Mouse (Mus musculus) forebrain, postnatal 0 days (tissue): Measurements from ENCODE around the gene Ccdc171. TPM values are rescaled to one million over a fixed set of nuclear protein-coding genes. Genes with fewer than 3 reads are reported as not detected.
"Not testable (repeated sequence)": the region's sequence is repeated elsewhere in the genome, so short reads cannot be mapped to it uniquely, and the experiment has no call there.

Experiments
- ATAC-seq: fragments of 200-750 bp; cut with Nextera tagmentation; 2 replicates; pipeline ENCODE4 v1.8.0; 2017; ENCODE audit warnings: mild to moderate bottlenecking, moderate library complexity
- DNase-seq: peaks from one replicate; pipeline ENCODE4 v3.0.0-alpha.2; 2015
- H3K27ac ChIP-seq: fragments of 300-500 bp; sonication (generic); 2 replicates; pipeline ENCODE4 v1.5.1; 2014; ENCODE audit warnings: low read depth, mild to moderate bottlenecking, antibody characterized with exemption, low read length, moderate library complexity, mixed read lengths
- H3K27me3 ChIP-seq: fragments of 300-500 bp; sonication (generic); 2 replicates; pipeline ENCODE4 v1.6.1; 2014; ENCODE audit warnings: mild to moderate bottlenecking, low read length, mixed read lengths; ENCODE audit not compliant: insufficient read depth
- H3K36me3 ChIP-seq: fragments of 300-500 bp; sonication (generic); 2 replicates; pipeline ENCODE4 v1.6.1; 2014; ENCODE audit warnings: mild to moderate bottlenecking, moderate library complexity; ENCODE audit not compliant: insufficient read depth
- H3K4me1 ChIP-seq: fragments of 300-500 bp; sonication (generic); 2 replicates; pipeline ENCODE4 v1.6.1; 2014; ENCODE audit warnings: antibody characterized with exemption; ENCODE audit not compliant: insufficient read depth
- H3K4me2 ChIP-seq: fragments of 300-500 bp; sonication (generic); 2 replicates; pipeline ENCODE4 v1.6.1; 2014; ENCODE audit warnings: low read depth, mild to moderate bottlenecking, moderate library complexity
- H3K4me3 ChIP-seq: fragments of 300-500 bp; sonication (generic); 2 replicates; pipeline ENCODE4 v1.5.1; 2014; ENCODE audit warnings: low read depth, low read length, mixed read lengths
- H3K9ac ChIP-seq: fragments of 300-500 bp; sonication (generic); 2 replicates; pipeline ENCODE4 v1.6.1; 2014; ENCODE audit warnings: mild to moderate bottlenecking
- H3K9me3 ChIP-seq: fragments of 300-500 bp; sonication (generic); 2 replicates; pipeline ENCODE4 v1.6.1; 2016; ENCODE audit warnings: low read length
- CTCF ChIP-seq: sonication (generic); IDR thresholded peaks from 2 replicates; pipeline ENCODE4 v1.5.1; 2016; ENCODE audit warnings: antibody characterized with exemption, control low read depth, low read depth
- WGBS: fragments of 180-500 bp; shearing (Covaris S2); extraction: QIAGEN DNeasy Blood & Tissue Kit; methylation state at CpG from one replicate; pipeline ENCODE4 v1.1.7; 2014; 5-methylcytosine and 5-hydroxymethylcytosine counted together
- polyA plus RNA-seq: library from polyadenylated mRNA; unstranded; fragments of >200 nt; fragmentation: Nextera tagmentation; extraction: Ambion mirVana; gene quantifications from 2 replicates; pipeline ENCODE4 v1.2.1, GENCODE M21; 2015
- total RNA-seq: library from RNA; depleted of rRNA; stranded (reverse); fragments of >200 nt; gene quantifications from 2 replicates; pipeline ENCODE4 v1.2.3, GENCODE M21; 2014

The Ccdc171 gene
- total and polyA plus RNA-seq, 2 experiments from 2014 or later, result 2.9 to 4.6 TPM

DNA sequence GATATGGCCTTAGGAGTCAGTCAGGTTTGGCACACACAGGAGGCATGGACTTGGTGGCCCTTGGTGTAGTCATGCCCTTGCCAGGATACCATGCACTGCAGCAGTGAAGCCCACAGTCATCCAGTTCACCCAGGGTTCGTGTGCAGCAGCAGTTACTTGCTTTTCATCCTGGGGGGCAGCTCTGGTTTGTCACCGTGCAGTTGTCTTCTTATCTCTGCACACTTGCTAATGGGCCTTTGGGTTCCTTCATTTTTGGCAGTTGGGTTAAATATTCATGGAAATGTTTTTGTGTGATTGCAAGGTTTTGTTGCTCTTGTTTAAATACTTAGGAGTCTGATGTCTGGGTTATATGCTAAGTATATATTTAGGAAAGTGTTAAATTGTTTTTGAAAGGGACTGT, 144.2 kb downstream of the Ccdc171 start:
- no peaks in the 10 kb centered on the region for H3K9me3 ChIP-seq
- no peaks in the 10 kb centered on the region for H3K36me3 ChIP-seq
- WGBS, result 76% methylated on average over 2 of the region's 2 CpGs
- H3K4me1 ChIP-seq, result no peaks in the 10 kb centered on the region
- ATAC-seq (no peak), DNase-seq (no peak)
- no peak overlapping the region for H3K4me2 ChIP-seq
- TF ChIP-seq CTCF, result no peak
- H3K27me3 ChIP-seq, result no peaks in the 10 kb centered on the region
- H3K9ac ChIP-seq, result no peak overlapping the region
- H3K4me3 ChIP-seq, result no peak overlapping the region
- no peak overlapping the region for H3K27ac ChIP-seq

- H3K9me3 ChIP-seq, H3K36me3 ChIP-seq, H3K4me2 ChIP-seq, H3K4me1 ChIP-seq, H3K9ac ChIP-seq, ATAC-seq, H3K27me3 ChIP-seq, H3K27ac ChIP-seq, H3K4me3 ChIP-seq, DNase-seq: not testable (repeated sequence)
- 96% methylated on average over 4 of the region's 4 CpGs for WGBS
Measured at GRCm38 (mm10) chr4:83675308-83675707, 150.0 kb downstream of the Ccdc171 start.

- Histone ChIP-seq H3K9ac (no peak overlapping the region), H3K9me3 (no peaks in the 10 kb centered on the region), H3K4me2 (no peak overlapping the region), H3K4me3 (no peak overlapping the region), H3K27ac (no peak overlapping the region), H3K27me3 (no peaks in the 10 kb centered on the region), H3K36me3 (no peaks in the 10 kb centered on the region), H3K4me1 (no peaks in the 10 kb centered on the region)
- no peak; the same call in 1 of the 2 replicates for ATAC-seq
- 80% methylated on average over 4 of the region's 4 CpGs for WGBS
- TF ChIP-seq CTCF, result no peak
- no peak for DNase-seq
Measured at GRCm38 (mm10) chr4:83676444-83676843, 151.1 kb downstream of the Ccdc171 start.

- Histone ChIP-seq H3K9ac (no peak overlapping the region), H3K4me2 (no peak overlapping the region), H3K9me3 (no peaks in the 10 kb centered on the region), H3K36me3 (no peaks in the 10 kb centered on the region), H3K4me1 (no peaks in the 10 kb centered on the region), H3K27me3 (no peaks in the 10 kb centered on the region), H3K27ac (no peak overlapping the region), H3K4me3 (no peak overlapping the region)
- WGBS, result 92% methylated on average over 14 of the region's 14 CpGs
- no peak for DNase-seq
- no peak for ATAC-seq
- no peak for TF ChIP-seq CTCF
Measured at GRCm38 (mm10) chr4:83681081-83681480, 155.7 kb downstream of the Ccdc171 start.

GRCm38 (mm10) chr4:83682866-83683265, 157.5 kb downstream of the Ccdc171 start:
- Histone ChIP-seq H3K9ac (no peak overlapping the region), H3K4me3 (no peak overlapping the region), H3K36me3 (no peaks in the 10 kb centered on the region), H3K27me3 (no peaks in the 10 kb centered on the region), H3K4me1 (no peaks in the 10 kb centered on the region), H3K4me2 (no peak overlapping the region), H3K9me3 (no peaks in the 10 kb centered on the region), H3K27ac (no peak overlapping the region)
- no peak for TF ChIP-seq CTCF
- DNase-seq (no peak), ATAC-seq (no peak)
- 89% methylated on average over 7 of the region's 7 CpGs for WGBS

- no peak for ATAC-seq
- Histone ChIP-seq H3K27me3 (no peaks in the 10 kb centered on the region), H3K4me2 (no peak overlapping the region), H3K9me3 (no peaks in the 10 kb centered on the region), H3K9ac (no peak overlapping the region), H3K4me3 (no peak overlapping the region), H3K36me3 (no peaks in the 10 kb centered on the region), H3K4me1 (no peaks in the 10 kb centered on the region), H3K27ac (no peak overlapping the region)
- WGBS, result 71% methylated on average over 3 of the region's 3 CpGs
- no peak for TF ChIP-seq CTCF
- DNase-seq, result no peak
Measured at GRCm38 (mm10) chr4:83700190-83700589, 174.8 kb downstream of the Ccdc171 start.

DNA sequence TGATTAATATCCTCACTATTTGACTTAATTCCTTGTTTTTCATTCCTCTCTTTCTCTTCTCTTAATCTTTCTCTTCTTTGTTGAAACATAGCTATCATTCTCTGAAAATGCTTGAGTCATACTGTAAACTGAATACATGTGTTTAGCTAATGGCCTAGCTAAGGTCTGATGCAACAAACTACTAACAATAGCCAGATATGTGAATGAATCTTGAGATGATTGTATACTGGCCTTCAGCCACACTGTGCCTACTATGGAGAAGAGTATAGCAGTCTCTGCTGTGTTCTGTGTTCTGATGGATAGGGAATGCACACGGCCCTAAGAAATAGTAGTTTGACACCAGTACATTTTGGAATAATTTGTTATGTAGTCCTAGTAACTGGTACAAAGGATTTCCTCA, 191.7 kb downstream of the Ccdc171 start:
- 44% methylated on average over 1 of the region's 1 CpGs for WGBS
- no peak overlapping the region for H3K4me2 ChIP-seq
- no peaks in the 10 kb centered on the region for H3K4me1 ChIP-seq
- H3K4me3 ChIP-seq, result no peak overlapping the region
- TF ChIP-seq CTCF, result no peak
- DNase-seq (no peak), ATAC-seq (no peak)
- no peak overlapping the region for H3K9ac ChIP-seq
- no peak overlapping the region for H3K27ac ChIP-seq
- H3K9me3 ChIP-seq, result no peaks in the 10 kb centered on the region
- no peaks in the 10 kb centered on the region for H3K27me3 ChIP-seq
- no peaks in the 10 kb centered on the region for H3K36me3 ChIP-seq

GRCm38 (mm10) chr4:83719816-83720215, 194.5 kb downstream of the Ccdc171 start:
- ATAC-seq (no peak; the same call in 1 of the 2 replicates), DNase-seq (peak; percentile 8)
- H3K4me1 ChIP-seq, result no peaks in the 10 kb centered on the region
- no peak overlapping the region for H3K4me3 ChIP-seq
- H3K27ac ChIP-seq, result no peak overlapping the region
- H3K27me3 ChIP-seq, result no peaks in the 10 kb centered on the region
- WGBS, result 9% methylated on average over 11 of the region's 11 CpGs
- no peak overlapping the region for H3K4me2 ChIP-seq
- no peak for TF ChIP-seq CTCF
- no peaks in the 10 kb centered on the region for H3K9me3 ChIP-seq
- no peaks in the 10 kb centered on the region for H3K36me3 ChIP-seq
- no peak overlapping the region for H3K9ac ChIP-seq
